Comparison of ENCODE assay signal across 13 mouse cellular contexts in genomic region chr5:35389441-35389840, GRCm38 (mm10). TPM values are rescaled to one million over a fixed set of nuclear protein-coding genes. Genes with fewer than 3 reads are reported as not detected.
DNase-seq lines count a peak whose midpoint lies in the region; ATAC-seq lines count a peak whose summit lies in the region.
"Had no signal": no experiment of that assay in that cellular context is flagged by ENCODE, and none has a peak within 500 bp of the region (broad histone marks: within the 10 kb centered on the region; RNA-seq: fewer than 3 reads in every experiment).

No protein-coding gene starts in this region.

- H3K4me2 ChIP-seq in lung, embryonic 16.5 days (ENCODE audit: low read depth, low read length): no peak overlapping the region
- peak overlapping the region; percentile 79 for H3K4me2 ChIP-seq in limb, embryonic 13.5 days (replicated peaks)
- H3K4me2 ChIP-seq in stomach, embryonic 15.5 days: peak overlapping the region; percentile 81; the same call in 1 of the 2 replicates

- DNase-seq in heart, embryonic 10.5 days (ENCODE audit: low spot score): no peak
- no peak for DNase-seq in heart, adult 9 months (ENCODE audit: low spot score in 2 of 2)
- no peak for DNase-seq in lung, postnatal 14 days
- DNase-seq in ovary, postnatal 14 days (ENCODE audit: low spot score): no peak
- DNase-seq: cerebellum, postnatal 25 days; kidney, adult 18-20 months had no signal

- H3K9ac ChIP-seq in lung, embryonic 16.5 days (ENCODE audit: low read length): no peak overlapping the region
- H3K9ac ChIP-seq in limb, embryonic 13.5 days: no peak overlapping the region
- H3K9ac ChIP-seq in stomach, embryonic 15.5 days: no peak overlapping the region

- peaks cover 22% of the 10 kb centered on the region for H3K4me1 ChIP-seq in heart, embryonic 10.5 days
- peaks cover 11% of the 10 kb centered on the region for H3K4me1 ChIP-seq in lung, embryonic 16.5 days (replicated peaks; ENCODE audit: control insufficient read depth, insufficient read depth, low read length)
- peaks cover 24% of the 10 kb centered on the region for H3K4me1 ChIP-seq in limb, embryonic 13.5 days
- H3K4me1 ChIP-seq in stomach, embryonic 15.5 days: peaks cover 23% of the 10 kb centered on the region

- H3K4me3 ChIP-seq in heart, embryonic 10.5 days: peak overlapping the region; percentile 66
- H3K4me3 ChIP-seq in lung, embryonic 16.5 days (ENCODE audit: low read length): peak overlapping the region; percentile 55
- H3K4me3 ChIP-seq in limb, embryonic 13.5 days: peak overlapping the region; percentile 58
- H3K4me3 ChIP-seq in stomach, embryonic 15.5 days (replicated peaks): peak overlapping the region; percentile 51

- H3K9me3 ChIP-seq in heart, embryonic 10.5 days: no peaks in the 10 kb centered on the region
- H3K9me3 ChIP-seq in lung, embryonic 16.5 days (ENCODE audit: control insufficient read depth, low read length): no peaks in the 10 kb centered on the region
- no peaks in the 10 kb centered on the region for H3K9me3 ChIP-seq in limb, embryonic 13.5 days
- H3K9me3 ChIP-seq in stomach, embryonic 15.5 days: no peaks in the 10 kb centered on the region

- H3K36me3 ChIP-seq in heart, embryonic 10.5 days: no peaks in the 10 kb centered on the region
- H3K36me3 ChIP-seq in lung, embryonic 16.5 days (ENCODE audit: control insufficient read depth, insufficient read depth, low read length): no peaks in the 10 kb centered on the region
- no peaks in the 10 kb centered on the region for H3K36me3 ChIP-seq in limb, embryonic 13.5 days
- H3K36me3 ChIP-seq in stomach, embryonic 15.5 days: no peaks in the 10 kb centered on the region

- no peak overlapping the region for H3K27ac ChIP-seq in heart, embryonic 10.5 days
- no peak overlapping the region for H3K27ac ChIP-seq in lung, embryonic 16.5 days (ENCODE audit: low read length)
- H3K27ac ChIP-seq in limb, embryonic 13.5 days: no peak overlapping the region
- no peak overlapping the region for H3K27ac ChIP-seq in stomach, embryonic 15.5 days

- peaks cover 100% of the 10 kb centered on the region for H3K27me3 ChIP-seq in heart, embryonic 10.5 days (ENCODE audit: insufficient read depth, poor library complexity, severe bottlenecking)
- H3K27me3 ChIP-seq in lung, embryonic 16.5 days (ENCODE audit: control insufficient read depth, insufficient read depth, low read depth, low read length): peaks cover 99% of the 10 kb centered on the region
- peaks cover 100% of the 10 kb centered on the region for H3K27me3 ChIP-seq in limb, embryonic 13.5 days
- H3K27me3 ChIP-seq in stomach, embryonic 15.5 days (replicated peaks): peaks cover 100% of the 10 kb centered on the region

- ATAC-seq in lung, embryonic 16.5 days (ENCODE audit: low read depth): no peak
- ATAC-seq in limb, embryonic 13.5 days (ENCODE audit: low FRiP score, low read depth): no peak
- no peak for ATAC-seq in stomach, embryonic 15.5 days (ENCODE audit: insufficient read depth, low FRiP score, low read depth)
- ATAC-seq in erythroid progenitor cell, adult 5-6 weeks (replicated peaks; ENCODE audit: low FRiP score, poor library complexity, severe bottlenecking): no peak
- ATAC-seq: Patski had no signal

- WGBS in heart, embryonic 10.5 days: 2% methylated on average over 11 of the region's 11 CpGs
- WGBS in lung, embryonic 16.5 days: 5% methylated on average over 11 of the region's 11 CpGs
- WGBS in limb, embryonic 13.5 days: 4% methylated on average over 11 of the region's 11 CpGs
- 5% methylated on average over 11 of the region's 11 CpGs for WGBS in stomach, embryonic 15.5 days

RNA-seq across cellular contexts. Expression of gene Hmx1, which starts 0.5 kb away (rescaled TPM):
- 0.30 and 0.41 TPM in 2 replicates for polyA plus RNA-seq in heart, embryonic 10.5 days (2016; fragmentation: Nextera tagmentation; extraction: Ambion mirVana)
- polyA plus RNA-seq in lung, embryonic 16.5 days (2015; fragmentation: Nextera tagmentation; extraction: Ambion mirVana): not detected in 2 replicates
- polyA plus RNA-seq in limb, embryonic 13.5 days (2015; fragmentation: Nextera tagmentation; extraction: Ambion mirVana): 0.11 TPM in 1 of 2 replicates, not detected in the other
- polyA plus RNA-seq in stomach, embryonic 15.5 days (2015; fragmentation: Nextera tagmentation; extraction: Ambion mirVana): 0.36 TPM in 1 of 2 replicates, not detected in the other
- not detected in 2 replicates for total RNA-seq in erythroid progenitor cell, adult 5-6 weeks (2015; ENCODE audit: low replicate concordance)
- not detected in 2 replicates for total RNA-seq in erythroid progenitor cell, adult 5-6 weeks (2017; ENCODE audit: low replicate concordance)
- total RNA-seq: left cerebral cortex, postnatal 10 days; megakaryocyte progenitor cell, adult 5-6 weeks had no signal
- polyA plus RNA-seq: Patski had no signal
